Mouse (Mus musculus) T-helper 2 cell (primary cell): ENCODE results near the gene Fbxw8.

Experiments used
- in situ Hi-C: fragments of 300-600 bp; cut with MboI, MseI; formaldehyde crosslinking; loops from one replicate; pipeline ENCODE4 v1.15.1; 2025; ENCODE audit warnings: high pct_unique_total_duplicates

Gene Fbxw8

DNA sequence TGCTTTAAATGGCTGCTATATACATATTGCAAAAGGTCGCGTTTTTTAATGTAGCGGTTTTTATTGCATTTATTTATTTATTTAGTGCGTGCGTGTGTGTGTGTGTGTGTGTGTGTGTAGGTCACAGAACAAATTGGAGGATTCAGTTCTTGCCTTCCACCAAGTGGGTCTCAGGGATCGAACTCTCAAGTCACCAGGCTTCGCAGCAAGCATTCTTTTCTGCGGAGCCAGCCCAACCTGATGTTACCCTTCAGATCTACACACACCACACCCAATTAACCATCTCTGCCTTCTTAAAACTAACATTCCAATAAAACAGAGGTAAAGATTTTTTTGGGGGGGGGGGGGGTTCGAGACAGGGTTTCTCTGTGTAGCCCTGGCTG, 292 bp upstream of the Fbxw8 start:
- in situ Hi-C loops, result no loop called here

DNA sequence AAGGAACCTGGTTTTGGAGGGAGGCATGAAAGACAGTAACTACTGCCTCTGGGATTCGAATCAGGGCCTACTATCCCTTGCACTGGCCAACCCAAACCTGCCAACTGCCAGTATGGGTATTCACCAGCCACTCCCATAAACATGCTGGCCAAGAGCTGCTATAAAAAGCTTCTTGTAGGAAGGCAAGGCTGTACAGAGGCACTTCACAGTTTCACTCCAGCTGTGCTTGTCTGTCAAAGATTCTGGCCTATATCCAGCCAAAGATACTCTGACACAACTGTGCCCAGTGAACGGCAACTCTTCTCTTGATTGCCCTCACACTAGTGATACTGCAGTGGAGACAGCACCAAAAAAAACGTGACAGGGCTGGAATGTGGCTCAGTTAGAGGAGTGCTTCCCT, 5.6 kb downstream of the Fbxw8 start:
- in situ Hi-C loops, result loop anchor here (5.0 kb wide), 1 partner anchor 62 kb away; no protein-coding TSS in a partner anchor

DNA sequence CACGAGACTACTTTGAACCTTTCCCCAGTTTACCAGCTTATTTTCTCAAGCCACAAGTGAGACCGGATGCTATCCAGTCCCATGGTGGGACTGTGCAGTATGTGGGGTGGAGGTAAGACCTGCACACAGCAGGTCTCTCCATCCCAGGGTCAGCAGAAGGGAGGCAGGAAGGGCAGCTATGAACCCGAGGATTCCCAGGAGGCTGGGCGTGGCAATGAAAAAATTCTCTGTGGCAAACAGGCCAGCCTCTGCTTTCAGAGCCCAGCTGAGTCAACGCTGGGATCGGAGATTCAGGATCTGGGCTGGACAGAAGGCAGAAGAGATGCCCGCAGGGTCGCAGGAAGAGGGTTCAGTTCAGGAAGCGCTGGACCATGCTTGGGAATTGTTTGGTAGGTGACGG, 8.0 kb downstream of the Fbxw8 start:
- in situ Hi-C loops, result no loop called here

DNA sequence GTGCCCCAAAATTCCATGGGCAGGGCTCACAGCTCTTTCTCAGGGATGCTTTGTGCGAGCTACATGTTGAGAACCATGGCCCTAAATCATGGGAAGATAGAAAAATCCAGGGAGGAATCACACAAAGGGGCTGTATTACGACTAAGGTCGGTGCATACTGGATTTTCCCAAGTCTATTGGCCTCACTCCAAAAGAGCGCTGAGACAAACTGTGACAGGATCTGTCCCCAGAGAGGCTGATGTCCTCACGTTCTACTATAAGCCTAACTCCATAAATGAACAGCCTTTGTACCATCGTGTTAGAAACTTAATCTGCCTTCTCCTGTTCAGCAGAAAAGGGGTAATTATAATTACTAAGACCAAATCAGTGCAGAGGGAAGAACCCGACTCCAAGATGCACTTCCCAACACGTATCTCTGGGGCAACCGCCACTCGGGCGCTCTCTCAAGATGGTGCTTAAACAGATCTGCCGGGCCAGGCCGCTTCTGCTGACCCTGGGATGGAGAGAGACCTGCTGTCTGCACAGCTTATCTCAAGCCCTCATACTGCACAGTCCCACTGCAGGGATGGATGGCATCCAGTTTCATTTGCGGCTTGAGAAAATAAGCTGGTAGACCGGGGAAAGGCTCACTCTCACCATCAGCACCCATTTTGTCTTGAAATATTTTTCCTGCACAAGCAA, 9.1 kb downstream of the Fbxw8 start:
- in situ Hi-C loops, result no loop called here

DNA sequence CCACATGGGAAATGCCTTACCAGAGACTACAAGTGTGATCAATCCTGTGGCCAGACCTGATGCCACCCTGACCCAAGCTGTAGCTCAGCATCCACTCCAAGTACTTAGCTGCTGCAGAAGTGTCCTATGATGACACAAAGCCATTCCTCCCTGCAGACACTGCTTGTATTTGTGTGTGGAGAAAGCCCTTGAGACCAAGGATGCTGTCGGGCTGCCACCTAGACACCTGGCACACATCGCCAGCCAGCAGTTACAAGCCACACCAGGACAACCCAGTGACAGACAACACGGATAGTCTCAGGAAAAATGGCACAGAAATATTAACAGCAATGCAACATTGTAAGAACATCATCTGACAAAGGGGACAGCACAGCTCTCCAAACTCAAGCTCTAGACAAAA, 9.8 kb downstream of the Fbxw8 start:
- in situ Hi-C loops, result no loop called here

DNA sequence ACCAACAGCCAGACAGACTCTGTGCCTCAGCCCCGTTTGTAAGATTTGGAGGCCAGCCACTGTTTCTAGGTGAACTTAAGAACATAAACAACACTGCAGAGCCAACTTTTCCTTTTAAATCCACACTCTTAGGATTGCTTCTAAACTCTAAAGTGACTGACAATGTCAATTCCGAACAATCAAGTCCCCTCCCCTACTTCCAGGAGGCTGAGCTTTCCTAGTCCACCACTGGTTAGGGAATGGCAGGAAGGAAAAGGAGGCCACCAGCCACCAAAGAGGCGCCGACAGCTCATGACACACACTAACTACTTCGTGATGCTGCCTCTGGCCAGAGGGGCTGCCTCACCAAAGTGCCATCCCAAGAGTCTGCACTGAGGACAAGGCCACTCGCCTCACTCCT, 10.5 kb downstream of the Fbxw8 start:
- in situ Hi-C loops, result no loop called here

DNA sequence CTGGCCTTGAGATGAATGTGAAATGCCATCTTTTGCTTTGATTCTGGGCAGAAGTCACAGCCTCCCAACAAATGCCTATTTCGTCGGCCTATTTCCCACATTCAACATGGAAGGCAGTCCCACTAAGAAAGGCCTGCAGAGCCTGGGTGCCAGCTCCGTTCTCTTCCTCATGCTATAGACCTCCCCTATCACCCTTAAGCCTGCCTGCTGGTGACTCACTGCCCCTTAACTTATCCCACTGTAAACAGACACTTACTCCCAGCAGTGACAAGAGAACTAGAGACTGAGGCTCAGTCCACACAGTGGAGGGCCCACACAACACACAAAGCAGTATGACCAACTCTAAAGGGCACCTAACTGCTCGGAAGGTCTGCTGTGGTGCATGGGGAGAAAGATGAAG, 10.9 kb downstream of the Fbxw8 start:
- in situ Hi-C loops, result no loop called here

DNA sequence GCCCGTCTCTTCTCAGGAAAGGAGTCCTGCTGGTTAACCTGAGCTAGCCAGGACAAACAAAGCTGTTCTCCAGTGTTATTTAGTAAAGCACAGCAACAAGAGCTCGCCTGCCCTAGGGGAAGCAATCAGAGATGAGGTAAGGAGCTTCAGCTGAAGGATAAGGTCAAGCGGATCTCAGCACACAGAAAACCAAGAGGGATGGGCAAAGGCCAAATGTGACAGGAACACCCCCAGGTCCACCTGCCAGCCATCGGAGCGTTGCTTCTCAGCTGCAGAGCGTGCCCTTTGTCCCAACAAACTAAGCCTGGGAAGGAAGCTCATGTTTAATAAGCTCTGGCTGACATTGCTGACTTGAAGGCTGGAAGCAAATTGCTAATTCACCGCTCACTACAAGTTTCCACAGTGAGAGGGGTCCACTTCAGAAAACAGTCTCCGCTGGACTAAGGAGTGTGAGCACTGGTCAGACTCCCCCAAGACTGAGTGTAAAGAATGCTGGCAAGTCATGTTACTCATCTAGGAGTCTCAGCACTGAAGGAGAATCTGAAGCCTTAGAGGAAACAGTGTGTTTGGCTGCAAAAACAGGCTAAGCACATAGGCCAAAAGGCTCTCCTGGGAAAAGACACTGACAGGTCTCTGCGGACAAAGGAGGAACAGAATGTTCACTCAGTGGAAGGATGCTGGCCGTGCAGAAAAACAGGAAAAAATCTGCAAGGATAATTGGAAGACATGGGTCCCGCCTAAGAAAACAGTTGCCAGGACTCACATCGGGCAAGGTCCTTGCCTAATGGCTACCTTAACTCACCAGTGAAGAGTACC, 11.8 kb downstream of the Fbxw8 start:
- in situ Hi-C loops, result no loop called here

DNA sequence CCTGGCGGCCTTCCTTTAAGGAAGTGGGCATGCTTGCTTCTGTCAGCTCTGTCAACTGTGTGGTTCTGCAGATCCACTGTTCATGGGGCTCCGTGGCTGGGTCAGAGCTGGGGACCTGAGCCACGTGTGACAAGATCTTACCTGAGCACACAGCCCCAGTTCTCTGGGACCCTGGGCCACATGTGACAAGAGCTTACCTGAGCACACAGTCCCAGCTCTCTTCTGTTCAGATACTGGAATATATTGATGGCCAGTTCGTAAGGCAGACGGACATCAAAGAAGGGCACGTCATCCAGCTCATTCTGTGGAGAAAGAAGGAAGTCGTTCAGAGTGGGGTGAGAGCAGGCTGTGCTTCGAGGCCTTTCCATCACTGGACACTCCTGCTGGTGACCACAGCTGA, 12.8 kb downstream of the Fbxw8 start:
- in situ Hi-C loops, result no loop called here

DNA sequence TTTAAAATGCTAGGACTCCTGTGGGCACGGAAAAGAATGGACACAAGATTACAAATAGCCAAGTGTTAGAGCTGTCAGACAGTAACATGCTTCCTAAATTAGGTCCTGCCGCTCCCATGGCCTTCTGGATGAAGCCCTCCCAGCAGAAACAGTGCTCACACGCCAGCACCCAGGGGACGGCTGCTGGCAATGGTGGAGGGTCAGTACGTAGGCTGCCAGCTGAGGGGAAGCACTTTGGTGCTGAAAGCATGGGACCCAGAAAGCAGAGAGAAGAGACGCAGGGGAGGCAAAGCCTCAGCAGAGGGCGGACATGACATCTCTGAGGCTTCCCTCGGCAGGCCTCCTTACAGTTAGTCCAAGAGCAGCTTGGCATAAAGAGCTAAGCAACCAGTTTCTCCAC, 15.6 kb downstream of the Fbxw8 start:
- in situ Hi-C loops, result loop anchor here (10.0 kb wide), 1 partner anchor 1255 kb away; no protein-coding TSS in a partner anchor

DNA sequence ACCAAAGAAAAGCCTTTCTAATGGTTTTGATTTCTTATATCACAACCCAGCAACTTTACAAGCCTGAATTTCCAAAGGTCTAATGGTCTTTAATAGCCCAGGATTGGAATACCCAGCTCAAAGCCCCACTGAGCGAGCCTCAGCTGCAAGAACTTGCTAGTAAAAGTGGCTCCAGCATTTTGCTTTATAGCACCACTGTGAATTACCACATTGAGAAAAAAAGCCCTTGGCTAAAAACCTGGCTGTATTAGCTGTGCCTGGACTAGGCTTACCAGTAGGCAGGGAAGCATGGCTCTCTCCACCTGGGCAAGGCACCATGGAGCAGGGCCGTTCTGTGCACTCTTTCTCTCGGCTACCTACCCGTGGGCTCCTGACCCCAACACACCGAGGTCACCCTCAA, 18.9 kb downstream of the Fbxw8 start:
- in situ Hi-C loops, result loop anchor here (10.0 kb wide), 1 partner anchor 1258 kb away; no protein-coding TSS in a partner anchor

DNA sequence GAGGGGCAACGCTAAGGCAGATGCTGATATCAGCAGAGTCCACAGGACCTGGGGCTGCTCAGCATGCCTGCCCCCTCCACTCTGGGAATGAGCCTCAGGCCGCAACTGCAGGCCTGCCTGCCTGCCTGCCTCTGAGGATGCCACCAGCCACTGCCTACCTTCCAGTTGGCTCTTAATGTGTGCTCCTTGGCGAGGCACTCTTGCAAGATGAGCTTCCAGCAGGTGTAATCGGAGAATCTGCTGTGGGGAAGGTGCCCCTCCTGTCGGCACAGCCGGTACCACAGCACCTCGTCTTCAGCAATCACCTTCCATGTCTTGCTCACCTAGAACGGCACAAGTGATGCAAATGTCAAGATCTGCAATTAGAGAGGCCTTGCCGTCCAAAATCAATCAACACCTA, 26.6 kb downstream of the Fbxw8 start:
- in situ Hi-C loops, result no loop called here

DNA sequence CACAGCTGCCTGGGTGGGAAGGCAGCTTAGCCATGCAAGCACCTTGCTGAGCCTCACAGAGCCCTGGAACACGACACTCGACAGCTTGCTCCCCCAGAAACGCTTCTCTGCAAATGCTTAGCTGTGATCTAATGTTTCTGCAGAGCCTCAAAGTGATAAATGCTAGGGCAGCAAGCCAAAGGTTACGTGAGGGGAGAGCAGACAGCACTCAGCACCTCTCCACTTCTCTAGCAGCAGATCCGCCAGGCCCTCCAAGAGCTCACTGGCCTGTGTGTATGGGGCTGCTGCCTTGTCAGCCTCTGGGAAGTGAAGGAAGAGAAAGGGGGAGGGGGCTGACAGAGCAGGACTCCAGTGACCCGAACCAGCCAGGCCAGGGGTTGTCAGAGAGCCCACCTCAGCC, 27.1 kb downstream of the Fbxw8 start:
- in situ Hi-C loops, result no loop called here

DNA sequence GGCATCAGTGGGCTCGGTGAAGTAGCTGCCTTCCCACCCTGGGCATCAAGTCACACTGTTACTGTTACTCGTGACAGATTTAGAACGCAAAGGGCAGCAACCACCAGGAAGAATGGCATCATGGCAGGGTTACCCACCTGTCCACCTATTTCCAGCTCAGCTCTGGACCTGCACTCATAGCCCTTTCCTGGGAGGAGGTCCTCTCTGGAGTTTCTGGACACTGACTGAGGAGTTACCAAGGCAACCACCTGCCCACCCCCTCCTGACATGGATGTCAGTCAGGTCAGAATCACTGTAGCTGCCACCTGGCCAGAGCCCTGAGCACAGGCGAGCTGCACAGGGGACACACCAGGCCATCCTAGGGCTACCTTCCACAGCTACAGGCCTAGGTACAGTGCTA, 28.6 kb downstream of the Fbxw8 start:
- in situ Hi-C loops, result no loop called here

DNA sequence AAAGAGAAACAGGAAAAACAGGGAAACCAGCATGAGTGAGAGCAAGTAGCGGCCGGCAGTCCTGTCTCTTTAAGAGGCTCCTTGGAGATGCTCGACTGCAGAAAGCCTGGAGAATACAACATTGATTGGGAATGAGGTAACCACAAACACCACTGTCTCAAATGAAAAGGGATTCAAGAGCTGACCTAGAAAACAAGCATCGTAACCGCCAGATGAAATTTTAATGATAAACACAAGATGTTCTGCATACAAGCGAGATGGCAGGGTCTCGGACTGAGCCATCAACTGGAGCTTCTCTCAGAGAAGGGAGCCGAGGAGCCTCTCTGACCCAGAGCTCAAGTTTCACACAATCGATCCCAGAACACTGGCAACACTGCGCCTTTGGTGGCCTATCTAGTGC, 32.2 kb downstream of the Fbxw8 start:
- in situ Hi-C loops, result no loop called here

DNA sequence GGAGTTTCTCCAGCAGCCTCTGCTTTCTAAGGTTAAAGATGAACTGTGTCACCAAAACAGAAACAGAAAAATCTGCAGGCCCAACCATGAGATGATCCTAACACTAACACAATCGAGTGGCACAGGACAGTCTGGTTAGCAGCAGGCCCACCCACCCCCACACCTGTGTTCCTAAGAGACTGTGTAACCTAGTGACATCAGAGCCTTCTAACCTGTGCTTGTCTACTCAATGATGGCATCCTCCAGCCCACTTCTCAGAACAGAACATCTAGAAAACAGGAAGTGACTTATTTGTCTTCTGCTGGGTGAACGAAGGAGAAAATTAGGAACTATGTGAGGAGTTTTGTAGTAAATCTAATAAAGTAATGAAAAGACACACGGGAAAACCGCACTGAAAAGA, 33.3 kb downstream of the Fbxw8 start:
- in situ Hi-C loops, result no loop called here

DNA sequence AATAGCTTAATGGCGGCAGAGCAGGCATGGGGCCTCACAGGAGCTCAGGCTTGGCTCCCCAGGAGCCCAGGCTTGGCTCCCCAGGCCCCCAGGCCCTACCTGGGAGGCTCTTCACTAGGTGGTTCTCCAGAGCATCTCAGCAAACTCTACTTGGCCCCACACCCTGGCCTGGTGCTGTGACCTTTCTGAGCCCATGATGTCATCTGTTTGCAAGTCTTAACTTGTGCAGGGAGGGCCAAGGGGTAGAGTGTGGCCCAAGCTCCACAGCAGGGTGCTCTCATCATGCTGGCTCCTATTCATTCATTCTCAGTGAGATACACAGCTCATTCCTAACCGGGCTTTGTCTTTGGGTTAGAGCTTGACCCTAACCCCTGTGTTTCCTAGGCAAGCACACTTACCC, 34.6 kb downstream of the Fbxw8 start:
- in situ Hi-C loops, result no loop called here

DNA sequence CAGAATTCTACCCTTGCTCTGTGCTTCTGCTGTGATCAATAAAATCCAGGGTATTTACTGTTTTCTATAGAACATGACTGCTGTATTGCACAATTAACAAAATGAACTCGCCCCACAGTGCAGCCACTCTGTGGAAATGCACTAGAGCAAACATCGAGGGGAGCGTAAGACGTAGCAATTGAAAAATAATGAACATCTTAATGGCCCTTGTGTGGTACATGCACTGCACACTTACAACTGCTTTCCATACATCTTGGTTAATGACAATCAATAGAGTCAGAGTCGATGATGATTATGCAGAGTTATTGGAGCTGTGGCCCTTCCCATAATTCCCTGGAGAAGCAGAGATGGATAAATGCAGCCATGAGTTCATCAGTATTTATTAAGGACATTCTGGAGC, 36.3 kb downstream of the Fbxw8 start:
- in situ Hi-C loops, result no loop called here

DNA sequence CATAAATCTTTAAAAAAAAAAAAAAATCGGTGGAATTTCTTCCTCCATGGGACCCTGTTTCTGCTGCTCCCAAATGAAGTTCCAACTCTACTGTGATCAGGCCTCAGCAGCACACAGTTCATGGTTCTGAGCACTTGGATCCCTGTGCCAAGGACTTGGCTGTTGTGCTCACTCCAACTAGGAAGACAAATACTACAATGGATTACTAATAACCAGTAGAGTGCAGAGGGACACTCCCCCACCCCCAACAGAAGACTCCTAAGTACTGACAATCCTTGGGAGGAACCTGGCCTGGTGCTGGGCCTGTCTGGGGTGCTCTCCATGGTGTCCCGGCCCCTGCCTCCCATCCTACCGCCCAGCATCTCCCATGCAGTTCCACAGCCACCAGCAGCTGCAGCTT, 36.9 kb downstream of the Fbxw8 start:
- in situ Hi-C loops, result no loop called here

DNA sequence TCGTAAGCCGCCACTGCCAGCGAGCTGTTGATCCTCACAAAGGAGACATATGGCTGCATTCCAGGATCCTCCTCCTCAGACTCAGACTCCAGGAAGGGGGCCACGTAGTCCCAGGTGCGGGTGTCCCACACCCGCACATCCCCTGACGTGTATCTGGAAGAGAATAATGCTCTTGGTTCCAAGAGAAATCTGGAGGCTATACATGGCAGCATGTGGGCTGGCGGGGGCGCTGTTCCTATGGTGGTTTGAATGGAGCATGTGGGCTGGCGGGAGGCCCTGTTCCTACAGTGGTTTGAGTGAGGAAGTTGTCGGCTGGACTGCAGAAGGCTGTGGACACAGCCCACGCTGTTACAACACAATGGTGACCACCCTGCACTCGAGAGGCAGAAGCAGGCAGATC, 41.6 kb downstream of the Fbxw8 start:
- in situ Hi-C loops, result no loop called here

DNA sequence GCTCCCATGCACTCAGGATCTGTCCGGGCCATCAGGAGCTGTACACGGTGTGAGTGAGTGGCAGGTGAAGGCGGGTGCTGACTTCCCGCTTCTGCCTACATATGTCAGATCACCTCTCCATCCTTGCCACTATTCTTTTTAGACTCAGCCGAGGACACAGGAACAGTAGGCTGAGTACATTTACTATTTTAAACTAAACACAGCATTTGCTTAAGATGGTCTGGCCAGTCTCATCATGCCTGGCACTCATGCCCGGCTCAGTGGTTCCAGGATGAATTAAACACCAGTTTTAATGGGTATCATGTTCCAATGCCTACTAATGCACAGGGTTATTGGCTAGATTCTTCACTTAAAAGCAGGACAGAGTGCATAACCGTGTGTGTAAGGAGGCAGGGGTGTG, 42.2 kb downstream of the Fbxw8 start:
- in situ Hi-C loops, result no loop called here

DNA sequence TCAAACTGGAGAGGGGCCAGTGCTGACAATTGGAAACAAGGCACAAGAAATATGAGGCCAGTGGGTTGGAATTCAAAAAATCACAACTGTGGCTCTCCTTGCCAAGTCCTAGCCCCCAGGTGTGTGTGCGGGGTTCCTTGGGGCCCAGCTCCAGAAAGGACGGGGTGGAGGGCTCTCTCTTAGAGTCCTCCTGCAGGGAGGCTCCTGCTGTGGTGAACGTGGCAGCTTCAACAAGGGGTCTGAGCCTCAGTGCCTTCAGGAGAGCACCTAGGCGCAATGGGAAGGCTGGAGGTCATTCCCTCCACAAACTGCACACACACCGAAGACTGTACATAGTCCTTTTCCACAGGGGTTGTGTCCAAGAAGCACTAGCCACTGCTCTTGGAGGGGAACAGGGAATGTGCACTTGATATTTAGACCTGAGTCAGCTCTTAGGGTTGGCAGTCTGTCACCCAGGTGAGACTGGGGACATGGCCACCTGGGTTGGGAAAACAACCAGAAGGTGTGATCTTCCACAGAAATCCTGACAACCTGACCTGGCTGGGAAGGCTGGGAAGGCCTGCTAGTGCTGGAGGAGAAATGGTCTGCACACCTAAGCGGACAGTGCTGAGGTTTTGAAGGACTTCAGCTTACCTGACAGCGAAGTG, 46.3 kb downstream of the Fbxw8 start:
- in situ Hi-C loops, result no loop called here
